Mouse (Mus musculus) small intestine, adult 2 months (tissue): Measurements from ENCODE around the gene Pcbp2.

Experiments
- CTCF ChIP-seq: fragments of 200-500 bp; IDR thresholded peaks from 2 replicates; pipeline ENCODE4 v1.5.1; 2012; ENCODE audit warnings: low read depth, mild to moderate bottlenecking, control low read depth, inconsistent platforms, low read length, moderate library complexity, mixed read lengths; ENCODE audit not compliant: insufficient replicate concordance, insufficient read length; ENCODE audit errors: extremely low read depth
- POLR2A ChIP-seq: fragments of 200-500 bp; IDR thresholded peaks from 2 replicates; pipeline ENCODE4 v1.6.1; 2012; ENCODE audit warnings: low read depth, mild to moderate bottlenecking, control low read depth, inconsistent platforms, low read length, moderate library complexity

- TF ChIP-seq CTCF (no peak), POLR2A (no peak)
Measured at GRCm38 (mm10) chr15:102471295-102471645, 931 bp downstream of the Pcbp2 start.
